Mouse (Mus musculus): ENCODE data around the gene Ppp1r21.

DNA sequence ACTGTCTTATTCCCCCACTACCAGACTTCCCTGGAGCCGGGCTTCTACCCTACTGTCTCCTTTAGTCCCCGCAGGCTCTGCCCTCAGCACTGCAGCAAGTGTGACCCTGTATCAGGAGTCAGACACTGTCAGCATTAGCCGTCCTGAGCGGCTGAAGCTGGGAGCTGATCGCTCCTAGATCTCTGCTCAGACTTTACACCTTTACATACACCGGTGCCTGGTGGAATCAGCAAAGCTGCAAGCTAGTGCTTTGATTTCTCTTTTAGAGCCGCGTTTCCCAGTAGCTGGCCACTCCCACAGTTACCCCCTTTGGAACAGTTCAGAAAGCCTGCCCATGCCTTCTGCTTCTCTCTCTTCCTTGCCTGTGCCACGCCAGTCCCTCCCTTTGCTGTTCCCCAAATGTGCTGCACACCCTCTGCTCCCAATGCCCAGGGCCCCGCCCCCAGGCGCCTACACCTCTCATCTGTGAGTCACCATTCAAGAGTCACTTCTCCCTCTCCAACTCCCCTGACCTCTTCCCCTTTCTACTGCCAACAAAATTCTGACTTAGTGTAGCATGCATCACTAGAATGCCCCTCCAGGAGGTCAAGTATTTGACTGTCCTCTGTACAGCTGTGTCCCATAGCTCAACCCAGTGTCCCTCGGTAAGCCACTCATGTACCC is 20.9 kb upstream of the Ppp1r21 start:
- TF ChIP-seq EP300 (IDR thresholded peaks at IDR 0.05; ENCODE audit: low read length) (peak; percentile 62), TBP (conservative IDR thresholded peaks at IDR 0.05; ENCODE audit: low read depth, low read length) (no peak), ETS1 (conservative IDR thresholded peaks at IDR 0.05; ENCODE audit: low read depth, low read length) (0 out of 2 replicates have a peak, but pooled peaks have one; percentile 6), CTCF (conservative IDR thresholded peaks at IDR 0.05 in 1 of 2, IDR thresholded peaks at IDR 0.05 in 1 of 2; ENCODE audit: low read depth in 2 of 2, low read length in 2 of 2) (no peak), ELF1 (IDR thresholded peaks at IDR 0.05; ENCODE audit: low read depth, low read length) (0 out of 2 replicates have a peak, but pooled peaks have one; percentile 15), POLR2A (IDR thresholded peaks at IDR 0.05; ENCODE audit: low read depth, low read length) (0 out of 2 replicates have a peak, but pooled peaks have one; percentile 26), USF2 (conservative IDR thresholded peaks at IDR 0.05; ENCODE audit: low read depth, low read length) (no peak), NELFE (IDR thresholded peaks at IDR 0.05; ENCODE audit: low read depth, low read length) (no peak), ZNF384 (IDR thresholded peaks at IDR 0.05; ENCODE audit: low read depth, low read length) (no peak), IRF4 (IDR thresholded peaks at IDR 0.05; ENCODE audit: low read depth, low read length) (peak; percentile 22; the same call in 1 of the 2 replicates), GABPA (IDR thresholded peaks at IDR 0.05; ENCODE audit: insufficient replicate concordance, low read depth, low read length) (no peak), MEF2A (IDR thresholded peaks at IDR 0.05; ENCODE audit: borderline replicate concordance, low read depth, low read length) (no peak; the same call in 1 of the 2 replicates)

Measured in CH12.LX (cell line).